Mouse (Mus musculus) MEL-GATA-1-ER (cell line): ENCODE data around the gene Fign.

Source experiments
- DNase-seq: peaks from one replicate; pipeline ENCODE4 v3.0.0-alpha.2; 2012; ENCODE audit warnings: low read depth; ENCODE audit errors: extremely low read depth

Fign gene

DNA sequence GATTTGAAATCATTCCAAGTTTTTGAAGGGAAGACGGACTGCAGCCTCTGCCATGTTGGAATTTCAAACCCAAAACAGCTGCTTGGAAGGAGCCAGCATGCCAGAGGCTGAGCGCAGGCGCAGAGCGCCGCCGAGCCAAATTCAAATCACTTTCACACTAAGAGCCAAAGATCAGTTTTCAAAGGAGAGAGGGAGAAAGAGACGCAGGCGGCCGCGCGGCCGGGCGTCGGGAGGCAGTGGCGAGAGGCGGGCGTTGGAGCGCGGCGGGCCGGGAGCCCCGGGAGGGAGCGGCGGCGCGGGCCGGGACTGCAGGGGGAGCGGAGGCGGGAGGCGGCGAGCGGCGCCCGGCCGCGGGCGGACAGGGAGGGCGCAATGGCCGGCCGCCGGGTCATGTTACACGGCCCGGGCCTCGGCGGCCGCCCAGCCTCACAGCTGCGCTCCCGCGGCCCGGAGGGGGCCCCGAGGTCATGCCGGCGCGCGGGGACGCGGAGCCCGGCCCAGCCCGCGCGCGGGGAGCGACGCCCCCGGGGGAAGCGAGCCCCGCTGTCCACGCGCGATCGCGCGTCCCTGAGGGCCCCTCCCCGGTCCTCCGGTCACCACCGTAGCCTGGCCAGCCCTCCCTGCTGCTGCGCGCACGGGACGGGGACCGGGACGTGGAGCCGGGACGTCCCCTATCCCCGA is at the start of gene Fign:
Gene Fign, minus strand, starts transcription at position 102 of the 681 bp plus-strand sequence.
- DNase-seq = no peak

DNA sequence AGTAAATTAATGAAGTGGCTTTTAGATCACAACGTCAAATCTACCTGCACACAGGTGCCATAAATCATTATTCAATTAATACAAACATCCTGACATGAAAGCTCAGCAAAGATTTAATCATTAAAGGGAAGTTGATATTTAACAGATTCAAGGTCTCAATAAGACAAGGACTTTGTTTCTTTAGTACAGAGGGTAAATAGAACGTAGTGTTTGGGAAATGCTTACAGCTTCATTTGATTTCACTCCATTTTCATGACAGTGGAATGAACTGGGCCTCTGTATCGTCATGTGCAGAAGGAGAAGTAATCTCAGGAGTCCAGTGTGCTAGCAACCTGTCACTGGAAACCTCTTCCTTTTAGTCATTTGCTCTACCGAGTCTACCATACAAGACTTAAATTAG is 35.8 kb upstream of the Fign start:
- DNase-seq = no peak

DNA sequence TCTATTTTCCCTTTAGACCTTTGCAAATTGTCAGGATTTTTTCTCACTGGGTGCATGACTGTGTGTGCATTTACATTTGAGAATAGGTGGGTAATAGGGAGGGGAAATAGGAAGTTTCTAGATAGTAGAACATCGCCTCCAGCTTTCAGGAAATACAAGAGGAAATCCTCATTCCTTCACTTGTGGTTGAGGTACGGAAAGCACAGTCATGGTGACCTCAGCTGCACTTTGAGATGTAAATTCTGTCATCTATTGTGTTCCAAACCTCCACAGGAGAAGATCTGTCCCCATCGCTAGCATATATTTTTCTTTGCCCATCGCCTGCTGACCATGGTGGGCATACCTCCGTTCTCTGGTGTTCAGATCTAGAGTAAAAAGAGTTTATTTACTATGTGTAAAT is 22.7 kb upstream of the Fign start:
- DNase-seq = no peak

DNA sequence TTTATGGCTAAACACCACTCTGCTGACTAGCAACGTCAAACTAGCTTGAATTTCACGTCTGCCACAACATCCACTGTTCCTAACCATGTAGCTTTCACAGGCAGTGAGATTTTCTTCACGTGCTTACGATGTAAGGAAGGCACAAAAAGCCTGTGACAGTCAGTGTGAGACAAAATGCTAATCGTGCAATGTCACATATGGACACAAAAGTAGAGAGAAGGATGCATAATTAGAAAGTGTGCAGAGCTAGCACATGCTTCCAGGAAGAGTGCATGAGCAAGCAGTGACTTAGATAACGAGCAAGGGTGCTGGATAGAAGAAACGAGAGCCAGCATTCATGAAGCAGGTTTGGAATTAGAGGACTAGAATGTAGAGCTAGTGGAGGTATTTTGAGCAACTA is 18.8 kb upstream of the Fign start:
- no peak for DNase-seq

DNA sequence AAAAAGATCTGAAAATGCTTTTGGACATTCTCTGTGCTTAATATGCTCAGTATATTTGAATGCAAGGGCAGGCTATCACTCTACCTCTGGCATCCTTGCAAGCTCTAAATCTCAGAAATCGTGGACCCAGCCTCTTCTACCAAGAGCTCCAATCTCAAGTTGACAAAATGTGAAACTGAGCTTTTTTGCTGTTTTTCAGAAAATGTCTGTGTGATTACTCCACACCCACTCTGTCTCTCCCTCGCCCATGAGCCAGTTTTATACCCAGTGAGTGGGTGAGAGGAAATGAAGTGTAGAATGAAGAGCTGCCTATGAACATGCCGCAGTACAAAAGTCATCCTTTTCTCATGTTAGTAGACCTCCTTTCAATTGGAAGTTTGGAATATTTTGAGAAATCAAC is 13.3 kb upstream of the Fign start:
- no peak for DNase-seq

DNA sequence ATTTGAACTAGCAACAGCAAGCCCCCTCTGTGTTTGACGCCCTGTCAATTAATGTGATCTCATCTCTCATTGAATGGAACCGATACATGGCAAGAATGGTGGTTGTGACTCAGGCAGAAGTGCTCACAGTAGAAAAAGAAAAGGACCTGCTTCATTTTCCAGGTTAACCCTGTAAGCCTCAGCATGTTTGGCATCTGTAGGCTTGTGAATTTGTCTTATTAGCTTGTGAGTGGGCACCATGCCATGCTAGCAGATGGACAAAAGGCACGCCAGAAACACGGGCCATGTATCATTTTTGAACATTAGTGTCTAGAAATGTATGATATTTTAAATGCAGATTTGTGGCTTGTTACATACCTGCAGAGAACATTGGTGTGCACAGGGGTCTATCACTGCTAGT is 12.0 kb upstream of the Fign start:
- DNase-seq = no peak

DNA sequence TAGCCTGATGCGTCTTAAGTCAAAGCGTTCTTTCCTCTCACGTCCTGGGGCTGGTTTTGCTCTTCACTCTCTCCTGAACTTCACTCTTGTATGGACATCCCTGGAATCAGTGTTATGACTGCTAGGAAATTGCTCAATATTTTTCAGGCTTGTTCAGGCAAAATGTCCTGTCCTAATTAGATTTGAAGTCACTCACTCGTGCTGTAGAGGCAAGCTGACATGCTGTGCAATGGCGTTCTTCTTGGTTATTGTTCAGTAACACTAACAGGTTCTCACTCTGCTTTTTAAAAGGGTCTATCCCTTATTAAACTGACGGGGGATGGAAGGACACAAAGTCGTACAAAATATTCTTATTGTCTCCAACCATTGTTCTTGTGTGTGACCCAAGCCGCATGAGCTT is 10.2 kb upstream of the Fign start:
- DNase-seq = no peak

DNA sequence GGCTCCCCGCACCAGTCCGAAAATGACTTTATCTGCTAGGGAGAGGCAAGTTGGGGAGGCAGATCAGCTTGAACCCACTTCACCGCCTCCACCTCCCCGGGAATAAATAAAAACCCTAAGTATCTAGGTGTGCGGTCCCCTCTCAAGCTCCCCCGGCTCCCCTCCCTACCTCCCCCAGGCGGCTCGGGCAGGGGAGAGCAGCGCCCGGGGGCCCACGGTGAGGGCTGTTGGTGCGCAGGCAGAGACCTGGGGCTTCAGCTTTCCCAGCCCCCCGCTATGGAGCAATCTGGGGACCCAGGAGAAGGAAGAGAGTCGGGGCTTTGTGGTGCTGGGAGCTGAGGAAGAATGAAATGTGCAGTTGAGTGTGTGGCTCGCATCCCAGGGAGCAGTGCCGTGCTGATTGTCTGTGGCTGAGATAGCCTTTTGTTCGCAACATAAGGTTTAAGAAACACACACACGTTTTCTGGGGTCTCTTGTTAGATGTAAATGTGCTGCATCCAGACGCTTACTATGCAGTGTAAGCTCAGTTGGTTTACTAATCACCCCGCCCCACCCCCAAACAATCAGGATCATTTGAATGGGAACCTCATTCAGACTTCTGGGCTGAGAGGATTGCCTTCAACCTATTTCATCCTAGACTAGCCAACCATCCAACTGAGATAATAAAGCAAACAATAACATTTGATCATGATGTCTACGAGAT is 931 bp upstream of the Fign start:
- DNase-seq = no peak

DNA sequence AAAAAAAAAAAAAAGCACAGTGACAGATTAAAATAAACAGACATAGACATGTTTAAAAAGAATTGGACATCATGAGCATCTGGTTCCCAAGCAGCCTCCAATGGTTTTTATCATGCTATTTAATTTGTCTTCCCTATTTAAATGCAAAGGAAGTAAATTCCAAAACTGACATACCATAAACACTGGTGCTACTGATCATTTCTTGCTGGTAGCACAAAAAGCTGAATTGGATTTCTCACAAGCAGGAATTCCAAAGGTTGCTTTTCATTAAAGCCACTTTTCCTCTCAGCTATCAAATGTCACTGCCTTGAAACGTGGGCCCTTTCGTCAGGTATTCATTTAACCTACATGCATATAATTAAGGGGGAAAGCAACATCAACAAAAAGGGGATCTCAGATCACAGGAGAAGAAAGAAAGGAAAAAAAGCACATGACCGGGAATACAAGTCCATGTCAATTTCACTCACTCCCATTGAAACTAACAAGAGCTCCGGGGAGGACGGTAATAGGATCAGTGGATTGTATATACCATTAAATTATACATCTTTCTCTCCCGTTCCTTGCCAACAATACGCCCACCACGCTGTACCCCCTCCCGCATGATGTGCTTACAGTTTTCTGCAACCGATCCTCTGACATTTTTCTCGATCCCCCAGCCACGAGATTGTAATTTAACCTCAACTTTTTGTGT is 972 bp downstream of the Fign start:
- DNase-seq = no peak

DNA sequence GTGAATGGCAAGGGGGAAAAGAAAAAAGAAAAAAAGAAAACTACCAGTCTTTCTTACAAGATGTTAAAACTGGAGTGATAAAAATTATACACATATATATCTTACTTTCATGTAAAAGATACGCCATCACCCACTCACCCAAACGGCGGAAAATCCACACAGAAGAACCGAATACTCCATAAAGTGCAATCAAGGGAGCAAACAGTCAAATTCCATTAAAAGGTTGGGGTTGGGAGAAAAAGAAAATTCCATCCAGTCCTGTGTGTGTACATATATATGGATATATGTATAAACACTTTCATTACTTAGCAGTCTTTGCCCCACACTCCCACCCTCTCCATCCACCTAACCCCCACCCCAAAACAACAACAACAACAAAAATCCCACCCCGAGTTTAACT is 1.7 kb downstream of the Fign start:
- no peak for DNase-seq

DNA sequence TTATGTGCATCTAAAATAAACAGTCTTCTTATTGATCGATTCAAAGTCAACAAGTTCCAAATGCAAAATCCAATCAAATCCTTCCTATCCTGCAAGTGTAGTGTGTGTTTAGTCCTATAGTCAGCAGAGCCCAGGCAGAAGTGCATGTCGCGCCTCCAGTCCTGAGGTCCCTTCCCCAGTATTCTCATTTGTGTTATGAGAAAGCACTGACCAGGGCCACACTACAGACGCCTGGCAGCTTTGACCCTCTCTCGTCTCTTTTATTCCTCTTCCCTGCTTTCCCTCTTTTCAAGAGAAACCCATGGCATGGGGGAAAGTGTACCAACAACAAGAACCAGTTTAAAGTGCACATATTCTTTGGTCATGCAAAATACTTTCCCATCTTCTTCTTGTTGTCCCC is 2.3 kb downstream of the Fign start:
- DNase-seq = no peak

DNA sequence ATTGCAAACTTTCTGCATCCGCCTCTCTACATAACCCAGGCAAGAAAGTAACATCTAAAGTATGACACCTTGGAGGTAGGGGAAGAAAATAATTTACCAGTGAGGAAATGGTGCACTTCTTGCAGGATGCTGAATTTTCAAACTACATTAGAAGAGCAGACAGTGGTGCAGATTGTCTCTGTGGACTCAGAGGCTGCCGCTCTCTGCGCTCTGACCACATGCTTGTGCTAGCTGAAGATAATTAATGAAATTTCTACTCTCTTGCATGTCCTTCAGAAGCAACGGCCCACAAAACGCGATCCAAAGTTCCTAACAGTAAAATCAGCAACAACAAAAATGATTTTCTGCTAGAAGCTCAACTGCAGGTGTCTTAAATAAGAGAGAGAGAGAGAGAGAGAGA is 4.8 kb downstream of the Fign start:
- no peak for DNase-seq

DNA sequence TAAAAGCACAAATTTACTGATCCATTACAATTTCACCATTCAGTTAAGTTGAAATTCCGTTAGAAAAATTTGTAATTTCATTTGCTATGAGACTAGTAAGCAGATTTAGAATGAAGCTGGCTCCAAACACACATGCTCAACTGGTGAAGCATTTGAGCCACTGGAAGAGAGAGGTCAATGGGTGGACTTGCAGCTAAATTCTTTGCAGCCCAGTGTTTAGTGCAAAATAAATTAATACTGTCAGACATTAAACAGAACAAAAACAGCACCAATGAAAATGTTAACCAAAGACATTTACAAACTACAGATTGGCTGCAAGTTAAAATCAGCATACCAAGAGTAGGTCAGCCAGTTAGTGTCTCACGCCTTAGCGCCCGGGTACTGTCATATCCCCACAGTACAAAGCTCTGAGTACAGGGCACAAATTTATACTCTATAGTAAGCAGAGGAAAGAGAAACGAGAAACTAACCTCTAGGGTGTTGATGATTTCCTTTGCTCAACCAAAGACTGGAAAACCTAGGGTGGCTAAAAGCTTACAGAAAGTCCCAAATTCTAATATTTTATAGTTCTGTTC is 13.9 kb downstream of the Fign start:
- DNase-seq = no peak

DNA sequence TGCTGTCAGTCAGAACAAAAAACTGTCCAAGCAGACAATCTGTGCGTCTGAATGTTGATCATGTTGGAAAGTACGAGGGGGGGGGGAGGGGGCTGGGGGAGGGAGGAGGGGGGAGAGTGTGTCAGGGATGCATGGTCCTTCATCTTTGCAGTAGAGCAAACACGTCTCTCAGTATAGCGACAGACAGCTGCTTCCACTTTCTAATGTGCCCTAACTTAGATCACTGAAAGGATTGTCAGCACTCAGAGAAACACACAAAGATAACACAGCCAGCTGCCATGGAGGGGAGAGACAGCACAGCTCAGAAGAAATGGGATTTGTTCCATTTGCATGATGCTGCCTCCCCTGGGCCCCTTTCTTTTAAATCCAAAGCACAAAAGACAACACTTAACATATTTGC is 18.1 kb downstream of the Fign start:
- no peak for DNase-seq

DNA sequence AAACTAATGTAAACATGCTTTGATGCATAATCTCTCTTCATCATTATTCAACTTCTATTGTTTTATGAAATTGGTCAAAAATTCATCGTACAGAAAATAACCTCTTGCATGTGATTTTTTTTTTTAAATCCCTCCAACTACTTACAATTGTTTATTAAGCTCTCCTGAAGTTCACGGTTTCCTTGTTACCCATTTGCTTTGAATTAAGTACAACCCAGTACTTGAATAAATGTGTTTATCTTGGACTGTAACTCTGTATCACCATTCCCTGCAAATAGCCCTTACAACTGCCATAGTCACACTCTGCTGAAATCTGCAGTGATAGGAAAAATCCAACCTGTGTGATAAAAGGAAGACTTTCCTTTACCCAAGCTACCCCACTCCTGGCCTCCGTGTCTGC is 19.3 kb downstream of the Fign start:
- no peak for DNase-seq

DNA sequence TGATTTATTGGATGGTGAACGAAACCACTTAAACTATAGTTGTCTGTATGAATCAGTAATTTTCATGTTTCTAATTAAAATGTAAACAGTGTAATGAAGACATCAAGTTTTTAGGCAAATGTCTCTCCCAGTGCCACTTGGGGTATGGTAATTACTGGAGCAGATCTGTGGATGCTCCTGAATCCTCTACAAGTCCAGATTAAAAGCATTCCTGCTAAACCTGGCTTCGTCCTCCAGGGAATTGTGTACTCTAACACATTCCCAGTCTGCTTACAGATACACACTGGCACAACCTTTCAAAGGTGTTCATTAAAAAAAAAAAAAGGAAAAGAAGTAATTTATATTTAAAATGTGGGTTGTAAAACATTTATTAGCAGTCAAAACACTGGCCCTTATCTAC is 20.0 kb downstream of the Fign start:
- no peak for DNase-seq

DNA sequence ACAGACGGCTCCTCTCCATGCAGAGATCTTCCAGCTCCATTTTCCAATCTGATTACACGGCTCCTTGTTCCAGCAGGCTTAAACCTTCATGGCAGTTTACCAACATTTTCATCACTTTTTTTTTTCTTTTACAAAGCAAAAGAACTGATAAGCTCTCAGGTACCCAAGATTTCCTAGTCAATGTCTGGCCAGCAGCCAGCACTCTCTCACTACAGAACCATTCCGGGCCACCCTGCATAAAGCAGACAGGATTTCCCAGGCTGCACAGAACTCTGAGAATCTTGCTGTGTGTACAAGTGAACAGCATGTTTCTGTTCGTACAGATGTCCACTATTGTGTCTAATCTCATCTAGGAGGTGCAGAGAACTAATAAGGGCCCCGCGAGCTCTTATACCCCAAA is 22.0 kb downstream of the Fign start:
- no peak for DNase-seq

DNA sequence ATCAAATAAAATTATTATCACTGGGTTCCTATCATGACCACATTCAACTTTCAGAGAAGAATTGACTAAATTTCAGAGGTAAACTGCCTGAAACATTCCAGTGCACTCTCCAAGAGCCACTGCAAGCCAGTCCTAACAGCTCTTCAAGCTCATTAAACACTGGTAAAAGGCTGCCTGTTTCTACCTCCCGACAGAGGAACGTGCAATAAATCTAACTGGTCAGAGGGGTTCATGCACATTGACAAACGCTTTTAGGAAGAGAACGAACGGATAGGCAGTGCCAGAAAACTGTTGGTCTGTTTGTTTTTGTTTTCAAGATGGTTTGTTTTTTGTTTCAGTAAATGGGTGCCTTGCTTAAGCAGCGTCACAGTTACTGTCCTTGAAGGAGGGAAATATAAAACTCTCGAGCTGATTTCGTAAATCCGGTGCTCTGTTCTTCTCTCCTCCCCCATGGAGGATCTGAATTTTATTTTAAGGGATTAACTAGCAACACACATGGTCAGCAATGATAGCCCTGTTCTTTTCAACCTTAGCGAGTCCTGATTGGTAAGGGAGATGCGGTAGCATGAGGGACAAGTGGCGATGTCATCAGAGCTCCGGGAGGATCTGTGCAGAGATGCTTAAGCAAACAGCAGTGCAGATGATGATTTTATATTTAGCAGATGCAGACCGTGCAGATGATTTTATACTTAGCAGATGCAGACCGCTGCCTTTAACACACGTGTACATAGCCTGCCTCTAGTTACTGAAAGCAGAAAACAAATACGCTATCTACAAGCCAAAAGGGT is 23.0 kb downstream of the Fign start:
- no peak for DNase-seq

DNA sequence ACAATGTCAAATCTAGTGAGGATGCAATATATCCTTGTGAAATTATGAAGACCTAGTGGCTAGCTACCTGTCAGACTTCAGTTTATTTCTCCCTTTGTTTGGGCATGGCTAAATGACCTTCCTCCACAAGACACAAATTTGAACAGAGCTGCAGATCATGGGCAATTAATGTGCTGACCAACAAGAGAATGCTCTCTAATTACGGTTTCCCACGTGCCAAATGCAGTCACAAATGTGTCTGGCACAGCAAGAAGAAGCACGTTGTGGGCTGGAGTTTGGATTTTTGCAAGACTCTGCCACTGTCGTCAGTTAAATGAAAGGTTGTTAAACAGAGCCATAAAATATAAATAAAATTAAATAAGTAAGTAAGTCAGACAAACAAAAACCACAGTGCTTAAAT is 25.7 kb downstream of the Fign start:
- DNase-seq = no peak

DNA sequence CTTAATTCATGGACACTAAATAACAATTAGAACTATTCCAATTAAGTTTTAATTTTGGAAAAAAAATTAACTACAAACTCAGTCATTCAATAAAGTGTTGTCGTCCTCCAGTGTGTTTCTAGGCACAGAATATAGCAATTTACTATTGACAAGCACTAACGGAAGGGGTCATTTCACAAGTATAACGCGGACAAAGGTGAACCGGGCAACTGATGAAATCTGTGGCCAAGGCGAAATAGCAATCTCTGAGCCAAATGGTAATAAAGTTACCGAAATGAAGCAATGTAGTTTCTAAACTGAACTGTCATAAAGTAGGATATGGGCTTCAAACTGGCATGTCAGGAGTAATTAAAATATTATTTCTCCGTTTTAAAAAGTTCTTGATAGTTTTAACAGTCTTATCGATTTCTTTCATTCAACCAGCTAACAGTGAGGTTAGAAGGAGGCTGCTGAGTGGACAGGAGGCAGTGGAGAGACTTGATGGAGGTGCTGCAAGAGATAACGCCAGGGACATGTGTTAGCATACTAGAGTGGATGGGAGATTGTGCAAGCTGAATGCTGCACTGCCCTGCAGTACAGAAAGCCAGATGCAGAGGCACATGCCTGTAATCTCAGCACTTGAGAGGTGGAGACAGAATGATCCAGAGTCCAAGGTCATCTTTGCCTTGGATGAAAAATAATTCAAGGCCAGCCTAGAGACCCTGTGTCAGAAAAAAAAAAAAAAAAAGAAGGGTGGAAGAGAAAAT is 27.7 kb downstream of the Fign start:
- DNase-seq = no peak

DNA sequence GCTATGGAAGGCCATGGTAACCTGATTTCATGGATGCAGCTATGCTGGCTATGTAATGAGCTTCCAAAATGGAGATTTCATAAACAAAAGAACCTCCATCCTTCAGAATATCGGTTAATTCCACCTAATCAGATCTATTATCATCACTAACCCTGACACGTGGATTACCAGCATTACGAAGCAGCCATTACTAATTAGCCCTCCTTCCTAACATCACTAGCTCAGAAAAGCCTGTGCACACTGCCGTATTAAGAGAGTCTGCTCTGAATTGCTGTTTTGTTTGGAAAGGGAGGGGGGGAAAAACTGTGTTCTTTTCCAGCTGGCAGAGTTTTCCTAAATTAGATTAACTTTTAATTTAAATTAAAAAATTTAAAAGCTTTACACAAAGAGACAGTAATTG is 32.3 kb downstream of the Fign start:
- no peak for DNase-seq
